Mouse (Mus musculus): ENCODE results near the gene Cdc6. TPM values are rescaled to one million over a fixed set of nuclear protein-coding genes. Genes with fewer than 3 reads are reported as not detected.

The Cdc6 gene
- polyA plus RNA-seq, 1 experiment from 2014 or later: 69.1 TPM

- Histone ChIP-seq H3K9ac (no peak overlapping the region), H3K4me1 (replicated peaks) (peaks cover 96% of the 10 kb centered on the region), H3K27me3 (peaks cover 6% of the 10 kb centered on the region), H3K36me3 (no peaks in the 10 kb centered on the region), H3K9me3 (replicated peaks) (no peaks in the 10 kb centered on the region), H3K27ac (peak overlapping the region; percentile 8), H3K4me3 (replicated peaks) (no peak overlapping the region), H3K4me2 (peak overlapping the region; percentile 23; the same call in 1 of the 2 replicates)
- no peak for ATAC-seq (ENCODE audit: low read depth)
- no peak for DNase-seq
- WGBS (ENCODE audit: insufficient replicate concordance): 66% methylated on average over 3 of the region's 3 CpGs
Observed at GRCm38 (mm10) chr11:98945605-98945977, 38.0 kb downstream of the Cdc6 start.

- H3K4me1 ChIP-seq (replicated peaks): peaks cover 93% of the 10 kb centered on the region
- peak overlapping the region; percentile 36 for H3K4me2 ChIP-seq
- no peaks in the 10 kb centered on the region for H3K36me3 ChIP-seq
- no peak overlapping the region for H3K4me3 ChIP-seq (replicated peaks)
- ATAC-seq (ENCODE audit: low read depth) (no peak; the same call in 1 of the 2 replicates), DNase-seq (no peak)
- H3K27me3 ChIP-seq: no peaks in the 10 kb centered on the region; the same call in 1 of the 2 replicates
- 8% methylated on average over 18 of the region's 18 CpGs for WGBS (ENCODE audit: insufficient replicate concordance)
- no peak overlapping the region for H3K9ac ChIP-seq
- peak overlapping the region; percentile 35; the same call in 1 of the 2 replicates for H3K27ac ChIP-seq
- no peaks in the 10 kb centered on the region for H3K9me3 ChIP-seq (replicated peaks)
Observed at GRCm38 (mm10) chr11:98947969-98948569, 40.5 kb downstream of the Cdc6 start.

- no peaks in the 10 kb centered on the region for H3K36me3 ChIP-seq
- H3K4me3 ChIP-seq (replicated peaks): no peak overlapping the region
- H3K27ac ChIP-seq: no peak overlapping the region
- peaks cover 93% of the 10 kb centered on the region for H3K4me1 ChIP-seq (replicated peaks)
- H3K9ac ChIP-seq: no peak overlapping the region
- no peaks in the 10 kb centered on the region for H3K9me3 ChIP-seq (replicated peaks)
- H3K4me2 ChIP-seq: no peak overlapping the region
- DNase-seq (no peak), ATAC-seq (ENCODE audit: low read depth) (no peak)
- H3K27me3 ChIP-seq: no peaks in the 10 kb centered on the region; the same call in 1 of the 2 replicates
- 65% methylated on average over 12 of the region's 12 CpGs for WGBS (ENCODE audit: insufficient replicate concordance)
Observed at GRCm38 (mm10) chr11:98949242-98949957, 41.8 kb downstream of the Cdc6 start.

- H3K9ac ChIP-seq: no peak overlapping the region
- ATAC-seq (ENCODE audit: low read depth): no peak
- H3K27ac ChIP-seq: no peak overlapping the region
- DNase-seq: no peak
- no peaks in the 10 kb centered on the region for H3K27me3 ChIP-seq
- H3K4me2 ChIP-seq: no peak overlapping the region
- peaks cover 93% of the 10 kb centered on the region for H3K4me1 ChIP-seq (replicated peaks)
- no peaks in the 10 kb centered on the region for H3K9me3 ChIP-seq (replicated peaks)
- H3K36me3 ChIP-seq: no peaks in the 10 kb centered on the region
- no peak overlapping the region for H3K4me3 ChIP-seq (replicated peaks)
- WGBS (ENCODE audit: insufficient replicate concordance): 80% methylated on average over 7 of the region's 7 CpGs
Observed at GRCm38 (mm10) chr11:98949958-98950460, 42.4 kb downstream of the Cdc6 start.

- Histone ChIP-seq H3K36me3 (no peaks in the 10 kb centered on the region), H3K27me3 (no peaks in the 10 kb centered on the region), H3K27ac (no peak overlapping the region), H3K9me3 (replicated peaks) (no peaks in the 10 kb centered on the region), H3K9ac (no peak overlapping the region), H3K4me1 (replicated peaks) (peaks cover 92% of the 10 kb centered on the region), H3K4me2 (no peak overlapping the region), H3K4me3 (replicated peaks) (no peak overlapping the region)
- ATAC-seq (ENCODE audit: low read depth) (no peak), DNase-seq (no peak)
- 67% methylated on average over 9 of the region's 9 CpGs for WGBS (ENCODE audit: insufficient replicate concordance)
Observed at GRCm38 (mm10) chr11:98950484-98950883, 42.9 kb downstream of the Cdc6 start.

GRCm38 (mm10) chr11:98951026-98951906, 43.7 kb downstream of the Cdc6 start:
- Histone ChIP-seq H3K4me3 (replicated peaks) (no peak overlapping the region), H3K4me2 (no peak overlapping the region), H3K27ac (peak overlapping the region; percentile 58), H3K9ac (no peak overlapping the region), H3K27me3 (no peaks in the 10 kb centered on the region), H3K36me3 (no peaks in the 10 kb centered on the region), H3K4me1 (replicated peaks) (peaks cover 90% of the 10 kb centered on the region), H3K9me3 (replicated peaks) (no peaks in the 10 kb centered on the region)
- WGBS (ENCODE audit: insufficient replicate concordance): 70% methylated on average over 16 of the region's 16 CpGs
- DNase-seq (no peak), ATAC-seq (ENCODE audit: low read depth) (no peak)

GRCm38 (mm10) chr11:98952111-98952510, 44.5 kb downstream of the Cdc6 start:
- H3K4me1 ChIP-seq (replicated peaks): peaks cover 88% of the 10 kb centered on the region
- DNase-seq: no peak
- H3K27ac ChIP-seq: no peak overlapping the region; the same call in 1 of the 2 replicates
- H3K27me3 ChIP-seq: no peaks in the 10 kb centered on the region
- no peaks in the 10 kb centered on the region for H3K36me3 ChIP-seq
- no peak for ATAC-seq (ENCODE audit: low read depth)
- no peak overlapping the region for H3K9ac ChIP-seq
- 77% methylated on average over 1 of the region's 1 CpGs for WGBS (ENCODE audit: insufficient replicate concordance)
- H3K4me2 ChIP-seq: no peak overlapping the region
- H3K4me3 ChIP-seq (replicated peaks): no peak overlapping the region
- H3K9me3 ChIP-seq (replicated peaks): no peaks in the 10 kb centered on the region

- no peak overlapping the region for H3K4me3 ChIP-seq (replicated peaks)
- H3K27me3 ChIP-seq: no peaks in the 10 kb centered on the region
- no peaks in the 10 kb centered on the region for H3K9me3 ChIP-seq (replicated peaks)
- H3K27ac ChIP-seq: no peak overlapping the region
- peaks cover 84% of the 10 kb centered on the region for H3K4me1 ChIP-seq (replicated peaks)
- H3K9ac ChIP-seq: no peak overlapping the region
- DNase-seq (no peak), ATAC-seq (ENCODE audit: low read depth) (no peak)
- no peak overlapping the region for H3K4me2 ChIP-seq
- 29% methylated on average over 2 of the region's 2 CpGs for WGBS (ENCODE audit: insufficient replicate concordance)
- H3K36me3 ChIP-seq: no peaks in the 10 kb centered on the region
Observed at GRCm38 (mm10) chr11:98952736-98953135, 45.1 kb downstream of the Cdc6 start.

GRCm38 (mm10) chr11:98953361-98953760, 45.8 kb downstream of the Cdc6 start:
- 23% methylated on average over 2 of the region's 2 CpGs for whole genome bisulfite sequencing (ENCODE audit: insufficient replicate concordance)
- no peak for DNase-seq
- no peaks in the 10 kb centered on the region for H3K36me3 ChIP-seq
- H3K9ac ChIP-seq: no peak overlapping the region
- H3K9me3 ChIP-seq (replicated peaks): no peaks in the 10 kb centered on the region
- peak overlapping the region; percentile 33; the same call in 1 of the 2 replicates for H3K4me2 ChIP-seq
- H3K4me1 ChIP-seq (replicated peaks): peaks cover 82% of the 10 kb centered on the region
- peak overlapping the region; percentile 66; the same call in 1 of the 2 replicates for H3K27ac ChIP-seq
- peak; percentile 55 for ATAC-seq (ENCODE audit: low read depth)
- no peaks in the 10 kb centered on the region for H3K27me3 ChIP-seq
- H3K4me3 ChIP-seq (replicated peaks): no peak overlapping the region

- Histone ChIP-seq H3K9me3 (replicated peaks) (no peaks in the 10 kb centered on the region), H3K4me3 (replicated peaks) (0 out of 2 replicates have a peak overlapping the region, but pooled peaks have one; percentile 4), H3K27ac (peak overlapping the region; percentile 66), H3K27me3 (no peaks in the 10 kb centered on the region), H3K36me3 (no peaks in the 10 kb centered on the region), H3K4me2 (peak overlapping the region; percentile 33), H3K9ac (peak overlapping the region; percentile 29; the same call in 1 of the 2 replicates), H3K4me1 (replicated peaks) (peaks cover 81% of the 10 kb centered on the region)
- 25% methylated on average over 13 of the region's 13 CpGs for WGBS (ENCODE audit: insufficient replicate concordance)
- no peak for DNase-seq
- ATAC-seq (ENCODE audit: low read depth): no peak
Observed at GRCm38 (mm10) chr11:98953835-98954320, 46.3 kb downstream of the Cdc6 start.
